Comparison of ENCODE assay signal across 8 mouse cellular contexts in genomic region chr3:98312867-98313266, GRCm38 (mm10). TPM values are rescaled to one million over a fixed set of nuclear protein-coding genes. Genes with fewer than 3 reads are reported as not detected.
DNase-seq lines count a peak whose midpoint lies in the region; ATAC-seq and TF ChIP-seq lines count a peak whose summit lies in the region.

No protein-coding gene starts in this region.

- intact Hi-C loops in gastrocnemius, postnatal 14 days (cut with DNase I; ENCODE audit: low total_unique reads): loop anchor here (5.0 kb wide), 1 partner anchor 86 kb away; no protein-coding TSS in a partner anchor

- no peak overlapping the region for H3K27ac ChIP-seq in intestine, embryonic 15.5 days
- no peak overlapping the region for H3K27ac ChIP-seq in liver, embryonic 11.5 days (ENCODE audit: low read depth, low read length)
- H3K27ac ChIP-seq in thymus, adult 2 months (ENCODE audit: control insufficient read depth, insufficient read depth, low read length): no peak overlapping the region

- 0 out of 2 replicates have a peak, but pooled peaks cover 4% of the 10 kb centered on the region for H3K36me3 ChIP-seq in intestine, embryonic 15.5 days
- peaks cover 10% of the 10 kb centered on the region; the same call in 1 of the 2 replicates for H3K36me3 ChIP-seq in liver, embryonic 11.5 days (ENCODE audit: control insufficient read depth, insufficient read depth, low read length)
- peaks cover 11% of the 10 kb centered on the region for H3K36me3 ChIP-seq in thymus, adult 2 months (ENCODE audit: control insufficient read depth, insufficient read depth, low read length)

- H3K4me3 ChIP-seq in intestine, embryonic 15.5 days (replicated peaks): no peak overlapping the region
- no peak overlapping the region for H3K4me3 ChIP-seq in liver, embryonic 11.5 days (ENCODE audit: low read depth, low read length)
- no peak overlapping the region for H3K4me3 ChIP-seq in thymus, adult 2 months (ENCODE audit: control insufficient read depth, insufficient read depth, low read length)

- no peak overlapping the region for H3K9ac ChIP-seq in intestine, embryonic 15.5 days
- H3K9ac ChIP-seq in liver, embryonic 11.5 days (ENCODE audit: low read depth, low read length): no peak overlapping the region

- TF ChIP-seq POLR2A in thymus, adult 2 months (IDR thresholded peaks at IDR 0.05; ENCODE audit: control insufficient read depth, extremely low read depth, insufficient read depth, low read length, poor library complexity): no peak

- peak; percentile 37 for DNase-seq in layer of hippocampus, adult 11-12 months (ENCODE audit: low spot score)
- no peak for DNase-seq in layer of hippocampus, adult 9-11 months
- DNase-seq in cerebellum, postnatal 10 days: peak; percentile 84 to 87
- peak; percentile 38 for DNase-seq in gastrocnemius, postnatal 14 days
- DNase-seq in liver, embryonic 11.5 days (ENCODE audit: low spot score): no peak
- DNase-seq in neural tube, embryonic 10.5 days (ENCODE audit: extremely low spot score, low spot score): peak; percentile 73
- DNase-seq in thymus, adult 2 months: peak; percentile 58

- H3K27me3 ChIP-seq in intestine, embryonic 15.5 days (replicated peaks): no peaks in the 10 kb centered on the region
- no peaks in the 10 kb centered on the region for H3K27me3 ChIP-seq in liver, embryonic 11.5 days (replicated peaks; ENCODE audit: control insufficient read depth, insufficient read depth, low read length)
- H3K27me3 ChIP-seq in thymus, adult 2 months (ENCODE audit: control insufficient read depth, insufficient read depth, low read length): no peaks in the 10 kb centered on the region

- no peak overlapping the region for H3K4me2 ChIP-seq in intestine, embryonic 15.5 days (replicated peaks)
- H3K4me2 ChIP-seq in liver, embryonic 11.5 days: no peak overlapping the region

- ATAC-seq in intestine, embryonic 15.5 days: peak; percentile 64
- ATAC-seq in liver, embryonic 11.5 days (replicated peaks; ENCODE audit: low FRiP score): 0 out of 2 replicates have a peak, but pooled peaks have one; percentile 26

- peak; percentile 70; the same call in 1 of the 2 replicates for TF ChIP-seq CTCF in thymus, adult 2 months (IDR thresholded peaks at IDR 0.05; ENCODE audit: borderline replicate concordance, control insufficient read depth, extremely low read depth, insufficient read depth, low read length, poor library complexity)

- no peaks in the 10 kb centered on the region for H3K9me3 ChIP-seq in intestine, embryonic 15.5 days
- no peaks in the 10 kb centered on the region; the same call in 1 of the 2 replicates for H3K9me3 ChIP-seq in liver, embryonic 11.5 days (ENCODE audit: control insufficient read depth, low read length)

- WGBS in intestine, embryonic 15.5 days: 26% methylated on average over 7 of the region's 7 CpGs
- 37% methylated on average over 6 of the region's 7 CpGs for WGBS in liver, embryonic 11.5 days
- WGBS in thymus, adult 2 months: 61% methylated on average over 7 of the region's 7 CpGs

- no peaks in the 10 kb centered on the region for H3K4me1 ChIP-seq in intestine, embryonic 15.5 days (replicated peaks)
- no peaks in the 10 kb centered on the region for H3K4me1 ChIP-seq in liver, embryonic 11.5 days (replicated peaks; ENCODE audit: control insufficient read depth, insufficient read depth, low read length)
- H3K4me1 ChIP-seq in thymus, adult 2 months (replicated peaks; ENCODE audit: control insufficient read depth, insufficient read depth, low read length): no peaks in the 10 kb centered on the region

RNA-seq across cellular contexts. Expression of gene Phgdh, which starts 26.9 kb away (rescaled TPM):
- total RNA-seq in gastrocnemius, postnatal 14 days (2021): 1 to 10 TPM; 5.7 to 7.0 TPM
- 291 and 356 TPM in 2 replicates for polyA plus RNA-seq in intestine, embryonic 15.5 days (2015; fragmentation: Nextera tagmentation; extraction: Ambion mirVana)
- 554 and 596 TPM in 2 replicates for polyA plus RNA-seq in liver, embryonic 11.5 days (2014; fragmentation: Nextera tagmentation; extraction: Ambion mirVana)
- 213 and 232 TPM in 2 replicates for polyA plus RNA-seq in thymus, adult 2 months (2012; rRNA removed)

RNA-seq across cellular contexts. Expression of gene Hmgcs2, which starts 32.6 kb away (rescaled TPM):
- total RNA-seq in gastrocnemius, postnatal 14 days (2021): 1 to 10 TPM; 2.1 to 2.3 TPM
- polyA plus RNA-seq in intestine, embryonic 15.5 days (2015; fragmentation: Nextera tagmentation; extraction: Ambion mirVana): 149 and 177 TPM in 2 replicates
- polyA plus RNA-seq in liver, embryonic 11.5 days (2014; fragmentation: Nextera tagmentation; extraction: Ambion mirVana): 29.9 and 32.9 TPM in 2 replicates
- 8.8 and 9.9 TPM in 2 replicates for polyA plus RNA-seq in thymus, adult 2 months (2012; rRNA removed)

Comparison
In these comparisons a context has a peak if more than half of its experiments do, and no peak if none do; other contexts are left out.
1. DNase-seq: peak in layer of hippocampus, adult 11-12 months (single experiment), cerebellum, postnatal 10 days (2 of 2), gastrocnemius, postnatal 14 days (single experiment), neural tube, embryonic 10.5 days (single experiment) and thymus, adult 2 months (single experiment); none in layer of hippocampus, adult 9-11 months (single experiment) and liver, embryonic 11.5 days (single experiment).